Mouse (Mus musculus) cerebral cortex, adult 2 months (tissue): ENCODE results near the gene Nup88.

Source experiments
- WGBS: fragments of 180-500 bp; shearing (Covaris S2); methylation state at CpG from one replicate; pipeline ENCODE4 v1.1.7; 2018; 5-methylcytosine and 5-hydroxymethylcytosine counted together

Gene Nup88

DNA sequence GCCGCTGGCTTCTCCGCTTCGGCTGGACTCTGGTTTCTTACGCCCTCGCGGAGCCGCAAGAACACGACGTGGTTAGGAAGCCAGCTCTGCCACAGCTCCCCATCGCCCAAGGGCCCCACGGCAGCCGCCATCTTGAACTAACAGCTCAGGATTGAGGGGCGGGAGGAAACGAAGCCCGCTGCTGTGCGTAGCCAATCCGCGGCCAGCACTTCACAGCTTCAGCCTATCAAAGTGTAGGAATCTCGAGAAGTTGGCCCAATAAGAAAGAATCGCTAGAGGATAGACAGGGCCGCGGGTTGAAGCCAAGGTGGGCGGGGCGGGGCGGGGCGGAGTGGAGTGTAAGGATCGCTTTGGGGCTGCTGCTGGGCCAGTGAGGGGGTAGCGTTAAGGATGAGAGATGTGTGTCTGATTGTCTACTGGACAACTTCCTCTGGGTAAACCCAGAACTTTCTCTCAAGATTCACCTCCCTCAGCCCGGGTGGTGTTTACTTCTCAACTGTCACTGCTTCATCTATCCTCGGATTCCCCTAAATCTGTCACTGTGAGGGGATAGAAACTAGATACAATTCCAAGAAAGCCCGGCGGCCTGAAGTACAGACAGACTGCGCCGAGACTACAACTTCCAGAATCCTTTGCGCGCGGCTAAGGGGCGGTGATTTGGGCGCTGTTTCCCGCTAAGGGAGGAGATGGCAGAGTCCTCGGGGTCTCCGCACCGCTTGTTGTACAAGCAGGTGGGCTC is at the start of gene Nup88, which contains the start of gene Rpain:
Nup88 (minus strand) TSS at position 153 of the 739 bp plus-strand sequence.
Rpain (plus strand) TSS at position 393 of the 739 bp plus-strand sequence.
- under 1% methylated on average over 43 of the region's 43 CpGs for WGBS

DNA sequence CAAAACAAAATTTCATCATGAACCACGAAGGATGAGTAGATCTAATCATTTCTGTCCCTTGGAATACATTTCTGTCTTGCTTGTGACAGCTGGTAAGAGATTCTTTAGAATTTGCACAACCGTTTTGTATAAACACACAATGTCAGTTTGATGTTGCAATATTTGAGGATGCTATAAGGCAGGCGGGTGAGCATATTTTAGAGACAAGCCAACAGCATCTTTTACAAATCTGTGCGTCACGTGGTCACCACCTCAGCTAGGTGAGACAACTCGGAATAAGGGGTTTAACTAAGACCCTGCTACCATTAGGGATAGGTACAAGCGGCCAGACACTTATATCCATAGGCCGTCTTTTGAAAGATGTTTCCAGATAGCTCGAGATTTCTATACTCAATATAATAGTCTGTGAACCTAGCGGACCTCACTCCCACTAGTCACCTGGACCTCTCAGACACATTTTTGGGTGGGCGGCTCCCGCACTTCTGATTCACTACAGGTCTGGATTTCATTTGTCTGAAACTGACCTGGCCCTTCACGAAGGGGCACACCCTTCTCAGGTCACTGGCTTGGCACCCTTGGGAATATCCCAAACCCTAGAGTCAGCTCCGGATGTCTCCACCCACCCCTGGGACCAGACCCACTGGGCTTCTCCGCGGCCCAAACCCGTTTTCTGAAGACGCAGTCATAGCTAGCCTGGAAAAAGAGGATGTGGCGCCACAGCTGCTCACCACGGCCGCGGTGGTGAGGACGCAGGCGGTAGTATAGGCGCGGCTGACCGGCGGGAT is 48.8 kb upstream of the Nup88 start:
- WGBS: 3% methylated on average over 28 of the region's 28 CpGs

DNA sequence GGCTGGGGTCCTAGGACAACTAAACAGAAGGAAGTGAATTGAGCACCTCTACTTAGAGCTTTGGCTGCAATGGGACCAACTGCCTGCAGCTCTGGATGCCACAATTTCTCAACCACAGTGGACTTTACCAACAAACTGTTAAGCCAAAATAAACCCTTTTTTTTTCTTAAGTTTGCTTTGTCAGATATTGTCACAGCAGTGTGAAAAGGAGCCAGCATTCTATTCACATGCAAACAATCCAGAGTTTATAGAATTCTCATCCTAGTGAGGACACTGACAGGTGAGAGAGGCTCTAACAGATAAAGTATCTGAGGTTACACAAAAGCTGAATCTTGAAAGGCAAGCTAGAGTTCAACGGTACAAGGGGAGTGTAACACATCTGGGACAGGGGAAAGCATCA is 47.3 kb upstream of the Nup88 start:
- WGBS: 84% methylated on average over 1 of the region's 1 CpGs

DNA sequence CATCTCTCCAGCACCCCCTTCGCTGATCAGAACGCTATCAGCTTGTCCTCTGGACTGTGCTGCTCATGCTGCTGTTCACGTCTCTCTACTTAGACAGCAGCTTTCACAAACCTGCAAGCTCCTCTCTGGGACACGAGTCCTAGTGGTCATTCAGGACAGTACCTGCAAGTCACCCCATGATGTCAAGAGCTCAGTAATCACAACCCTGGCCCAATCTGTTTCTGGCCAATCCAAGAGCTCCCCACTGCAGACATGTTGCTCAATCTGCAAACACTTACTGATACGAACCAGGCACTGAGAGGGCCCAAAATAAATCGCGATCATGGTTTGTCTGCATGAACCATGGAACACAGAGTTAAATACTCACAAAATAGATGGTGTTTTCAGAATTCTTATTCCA is 43.0 kb upstream of the Nup88 start:
- 95% methylated on average over 7 of the region's 7 CpGs for WGBS

DNA sequence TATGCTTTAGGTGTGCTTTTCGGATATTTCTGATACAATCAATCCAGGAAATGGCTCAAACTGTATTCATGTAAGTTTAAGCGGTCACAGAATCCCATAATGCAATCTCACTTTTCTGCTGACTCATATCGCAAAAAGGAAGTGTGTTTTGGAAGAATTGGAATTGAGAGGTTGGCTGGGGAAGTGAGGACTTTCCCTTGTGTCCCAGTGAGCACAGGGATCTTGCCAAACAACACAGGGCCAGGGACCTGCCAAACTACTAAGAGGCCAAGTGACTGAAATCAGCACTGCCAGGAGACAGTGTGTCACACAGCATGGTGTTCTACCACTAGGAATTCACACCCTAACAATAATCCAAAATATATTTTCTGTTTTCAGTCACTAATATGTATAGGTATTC is 38.5 kb upstream of the Nup88 start:
- WGBS: 79% methylated on average over 3 of the region's 3 CpGs

DNA sequence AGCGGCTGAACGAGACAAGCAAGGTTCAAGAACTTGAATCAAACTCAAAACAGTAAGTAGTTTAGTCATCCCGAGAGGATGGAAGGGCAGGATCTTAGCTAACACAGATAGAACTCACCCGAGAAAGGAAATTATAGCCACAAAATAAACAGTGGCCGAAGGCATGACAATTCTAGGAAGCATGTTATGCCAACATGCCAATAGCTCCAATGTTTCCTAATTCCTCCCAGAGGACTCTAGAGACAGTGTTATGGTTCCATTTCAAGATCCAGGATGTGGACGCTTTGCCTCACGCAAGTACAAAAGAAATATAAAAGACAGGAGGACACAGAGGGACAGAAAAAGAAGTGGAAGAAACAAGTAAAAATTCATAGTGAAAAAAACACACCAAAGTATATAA is 38.1 kb upstream of the Nup88 start:
- WGBS: 81% methylated on average over 7 of the region's 7 CpGs

DNA sequence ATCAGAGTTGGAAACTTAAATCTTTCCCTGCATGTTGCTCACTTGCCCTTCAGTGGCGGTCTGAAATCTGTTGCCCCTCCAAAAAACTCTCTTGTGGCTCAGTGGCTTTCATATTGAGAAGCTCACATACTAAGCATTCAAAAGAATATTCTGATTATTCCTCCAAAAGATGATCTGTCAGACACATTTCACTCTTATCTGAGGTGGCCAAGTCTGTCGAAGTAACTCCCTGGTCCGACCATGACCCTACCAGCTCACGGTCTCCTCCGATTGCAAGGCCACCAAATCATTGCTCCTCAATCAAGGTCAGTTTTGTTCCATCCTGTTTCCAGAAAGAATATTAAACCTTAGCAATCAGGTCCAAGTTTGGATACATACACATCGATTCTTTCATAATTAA is 37.3 kb upstream of the Nup88 start:
- WGBS: 94% methylated on average over 6 of the region's 6 CpGs

DNA sequence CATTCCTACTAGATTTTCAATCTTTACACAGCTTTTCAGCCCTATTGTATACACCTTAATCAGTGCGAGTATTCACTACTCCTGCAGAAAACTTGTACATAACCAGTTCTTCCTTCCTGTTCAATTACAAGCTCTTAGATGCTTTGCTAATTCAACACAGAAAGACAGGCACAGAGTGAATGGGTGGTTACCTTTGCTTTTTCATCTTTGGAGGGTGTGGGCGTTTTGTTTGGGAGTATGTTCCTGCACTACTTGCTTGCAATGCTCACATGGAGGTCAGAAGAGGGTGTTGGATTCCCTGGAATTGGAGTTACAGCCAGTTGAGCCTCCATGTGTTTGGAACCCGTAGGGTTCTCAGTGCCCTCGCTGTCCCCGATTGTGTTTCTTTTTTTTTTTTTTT is 35.3 kb upstream of the Nup88 start:
- WGBS: 43% methylated on average over 5 of the region's 5 CpGs

DNA sequence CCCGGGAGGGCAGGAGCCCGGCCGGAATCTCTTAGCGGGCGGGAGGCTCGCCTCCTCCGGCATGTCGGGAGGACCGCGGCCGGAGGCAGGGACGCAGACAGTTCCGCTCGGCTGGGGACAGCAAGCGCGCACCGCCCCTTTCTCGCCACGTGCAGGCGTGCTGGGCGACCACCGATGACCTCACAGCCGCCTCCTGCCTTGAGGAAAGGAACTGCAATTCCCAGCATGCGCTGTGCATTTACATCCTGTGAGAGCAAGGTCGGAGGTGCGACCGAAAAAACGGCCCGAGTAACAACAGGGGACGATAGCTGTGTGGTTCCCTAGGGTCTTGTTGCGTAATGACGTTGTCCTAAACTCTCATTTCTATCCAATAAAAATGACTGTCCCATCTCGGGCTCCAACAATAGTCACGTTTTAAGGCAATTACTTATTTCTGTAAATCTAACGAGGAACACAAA is 34.6 kb upstream of the Nup88 start, which contains the start of gene Dhx33:
Dhx33 (minus strand) TSS at position 122 of the 458 bp plus-strand sequence.
- WGBS: under 1% methylated on average over 35 of the region's 35 CpGs

DNA sequence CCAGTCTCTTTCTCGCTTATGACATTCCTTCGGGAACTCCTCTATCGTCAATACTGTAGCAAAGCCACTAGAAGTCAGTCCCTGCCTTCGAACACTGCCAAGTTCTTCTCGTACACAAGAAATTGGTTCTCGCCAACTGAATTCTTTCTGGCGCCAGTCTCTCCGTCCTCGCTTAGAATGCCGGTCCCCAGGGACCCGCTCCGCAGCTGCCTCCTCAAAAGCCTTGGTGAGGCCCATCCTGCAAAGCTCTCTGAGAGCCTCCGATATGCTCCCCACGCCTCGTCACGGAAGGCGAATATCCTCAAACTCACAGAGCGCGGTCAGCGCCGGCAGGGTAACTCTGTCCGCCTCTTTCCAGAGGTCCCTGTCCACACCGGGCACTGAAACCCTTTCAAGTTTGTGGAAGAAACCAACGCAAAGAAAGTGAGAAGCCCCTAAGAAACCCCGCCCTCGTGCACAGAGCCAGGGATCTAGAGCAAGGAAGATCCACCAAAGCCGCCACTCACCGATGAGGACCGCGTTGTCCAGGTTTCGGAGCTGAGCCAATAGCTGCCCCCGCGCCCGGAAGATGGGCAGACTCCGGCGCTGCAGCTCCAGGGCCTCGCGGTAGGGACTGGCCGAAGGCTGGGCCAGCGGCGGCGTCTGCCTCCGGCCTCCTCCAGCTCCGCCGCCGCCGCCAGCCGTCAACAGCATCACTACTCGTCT is 34.0 kb upstream of the Nup88 start:
- under 1% methylated on average over 49 of the region's 49 CpGs for WGBS

DNA sequence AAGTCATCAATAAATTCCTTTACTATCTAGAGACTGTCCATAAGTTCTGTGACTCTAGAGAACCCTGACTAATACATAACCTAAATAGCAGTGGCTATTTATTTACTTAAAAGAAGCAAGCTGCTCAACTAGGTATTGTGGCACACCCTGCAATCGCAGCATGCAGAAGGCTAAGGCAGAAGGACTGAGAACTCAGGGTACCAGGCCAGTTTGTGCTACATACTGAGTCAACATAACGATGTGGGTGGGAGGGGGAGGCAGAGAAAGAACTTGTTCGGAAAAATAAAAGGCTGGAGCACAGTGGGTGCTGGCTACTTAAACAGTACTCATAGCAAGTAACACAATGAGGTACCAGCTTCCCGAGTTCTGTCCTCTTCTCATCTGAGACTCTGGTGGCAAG is 31.4 kb upstream of the Nup88 start:
- 40% methylated on average over 4 of the region's 4 CpGs for WGBS

DNA sequence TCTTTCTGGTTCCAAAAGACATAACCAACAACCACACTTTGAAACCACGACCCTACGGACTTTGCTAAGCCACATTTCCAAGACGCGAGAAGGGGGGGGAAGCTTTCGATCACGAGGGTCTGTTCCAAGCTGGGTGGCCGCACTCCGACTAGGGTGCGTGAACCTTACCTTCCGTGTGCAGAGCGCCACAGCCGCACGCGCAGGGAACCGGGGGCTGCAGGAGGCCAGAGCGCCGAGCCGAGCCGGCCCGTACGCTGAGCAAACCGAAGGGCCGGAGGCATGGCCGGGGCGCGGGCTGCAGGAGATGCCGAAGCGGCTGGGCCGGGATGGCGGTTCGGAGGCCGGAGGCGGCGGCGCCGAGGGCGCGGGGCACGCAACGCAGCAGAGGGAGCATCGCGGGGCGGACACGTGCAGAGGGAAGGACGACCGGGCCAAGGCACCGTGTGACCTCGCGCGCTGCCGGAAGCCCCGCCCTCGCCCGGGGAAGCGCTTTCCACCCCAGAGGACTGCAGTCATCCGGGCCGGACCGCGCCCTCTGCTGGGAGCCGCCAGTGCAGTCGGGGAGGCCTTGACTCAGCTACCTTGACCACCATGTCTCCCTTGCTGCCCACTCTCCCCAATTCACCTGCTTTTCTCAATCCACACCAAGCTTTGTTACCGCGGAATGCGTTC is 12.9 kb upstream of the Nup88 start, which contains the start of gene C1qbp:
C1qbp (minus strand) TSS at position 470 of the 672 bp plus-strand sequence.
- 1% methylated on average over 57 of the region's 64 CpGs for WGBS

DNA sequence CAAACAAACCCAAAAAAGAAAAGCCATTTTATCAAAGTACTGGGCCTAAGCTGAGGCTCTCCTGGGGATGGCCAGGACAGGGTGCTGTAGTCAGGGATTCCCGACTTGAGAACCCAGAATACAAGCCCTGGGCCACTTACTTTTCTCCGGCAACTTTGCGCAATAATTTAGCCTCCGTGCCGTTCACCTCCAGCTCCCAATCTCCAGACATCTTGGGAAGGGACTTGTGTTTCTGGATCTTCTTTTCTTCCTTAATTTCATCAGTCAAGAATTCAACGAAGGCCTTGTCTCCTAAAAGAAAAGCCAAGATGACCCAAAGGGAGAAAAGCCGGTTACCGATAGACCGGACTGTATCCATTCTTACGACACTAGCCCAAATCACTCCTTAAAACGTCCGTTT is 12.3 kb upstream of the Nup88 start:
- 7% methylated on average over 12 of the region's 12 CpGs for WGBS

DNA sequence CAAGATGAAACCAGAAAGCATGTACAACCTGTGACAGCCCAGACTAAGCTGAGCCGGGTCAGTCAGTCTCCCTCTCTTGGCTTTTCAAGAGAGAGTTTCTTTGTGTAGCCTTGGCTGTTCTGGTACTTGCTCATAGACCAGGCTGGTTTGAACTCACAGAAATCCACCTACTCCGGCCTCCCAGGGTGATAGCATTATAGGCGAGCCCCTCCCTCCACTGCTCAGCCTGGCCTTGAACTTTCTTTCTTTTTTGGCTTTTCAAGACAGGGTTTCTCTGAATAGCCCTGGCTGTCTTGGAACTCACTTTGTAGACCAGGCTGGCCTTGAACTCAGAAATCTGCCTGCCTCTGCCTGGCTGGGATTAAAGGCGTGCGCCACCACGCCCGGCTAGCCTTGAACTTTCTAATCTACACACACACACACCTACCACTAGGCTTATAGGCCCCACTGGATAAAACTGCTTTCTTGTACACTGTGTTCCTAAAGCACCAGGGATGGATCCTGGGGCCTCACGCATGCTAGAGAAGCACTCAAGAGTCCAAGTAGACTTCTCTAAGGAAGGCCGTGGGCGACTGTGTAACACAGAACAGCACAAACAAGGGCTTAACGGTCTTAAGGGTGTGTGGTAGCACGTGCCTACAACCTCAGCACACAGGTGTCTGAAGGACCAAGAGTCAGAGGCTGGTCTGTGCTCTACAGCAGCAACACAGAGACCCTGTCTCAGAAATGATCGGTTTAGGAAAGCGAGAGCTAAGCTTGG is 11.2 kb upstream of the Nup88 start:
- WGBS: 86% methylated on average over 14 of the region's 14 CpGs

DNA sequence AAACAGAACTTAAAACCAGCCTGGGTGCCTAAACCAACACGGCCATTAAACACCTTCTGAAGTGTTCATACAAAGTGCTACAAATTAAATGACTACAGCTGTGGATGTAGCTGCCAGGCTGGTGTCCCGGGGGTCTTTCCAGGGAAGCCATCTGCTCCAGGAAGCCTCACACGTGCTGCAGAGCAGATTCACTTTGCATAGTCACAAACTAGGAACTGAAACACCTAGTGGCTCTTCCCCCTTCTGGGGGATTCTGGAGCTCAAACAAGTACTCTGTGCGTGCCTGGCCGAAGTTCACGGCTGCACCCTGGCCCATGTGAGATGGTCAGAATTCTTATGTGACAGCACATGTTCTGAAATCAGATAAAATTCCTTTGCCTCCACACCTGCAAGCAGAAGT is 10.5 kb upstream of the Nup88 start:
- WGBS: 72% methylated on average over 6 of the region's 6 CpGs

DNA sequence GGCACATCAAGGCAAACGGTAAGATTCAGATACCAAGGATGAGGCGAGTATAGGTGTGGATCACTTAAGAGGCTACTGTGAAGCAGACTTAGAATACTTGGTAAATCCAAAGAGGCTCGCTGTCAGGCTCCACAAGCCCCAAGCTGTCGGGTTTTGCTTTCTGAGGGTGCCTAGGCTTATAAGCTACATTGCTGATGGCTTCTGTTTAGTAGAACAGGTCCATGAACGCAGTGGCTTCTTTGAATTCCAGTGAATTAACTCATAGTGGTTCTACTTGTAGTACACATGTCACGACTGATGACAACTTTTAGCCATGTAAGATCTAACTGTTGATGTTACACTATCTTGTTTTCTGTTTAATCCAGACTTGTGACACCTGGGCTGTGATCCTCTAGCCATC is 7.5 kb upstream of the Nup88 start:
- 86% methylated on average over 6 of the region's 6 CpGs for WGBS

DNA sequence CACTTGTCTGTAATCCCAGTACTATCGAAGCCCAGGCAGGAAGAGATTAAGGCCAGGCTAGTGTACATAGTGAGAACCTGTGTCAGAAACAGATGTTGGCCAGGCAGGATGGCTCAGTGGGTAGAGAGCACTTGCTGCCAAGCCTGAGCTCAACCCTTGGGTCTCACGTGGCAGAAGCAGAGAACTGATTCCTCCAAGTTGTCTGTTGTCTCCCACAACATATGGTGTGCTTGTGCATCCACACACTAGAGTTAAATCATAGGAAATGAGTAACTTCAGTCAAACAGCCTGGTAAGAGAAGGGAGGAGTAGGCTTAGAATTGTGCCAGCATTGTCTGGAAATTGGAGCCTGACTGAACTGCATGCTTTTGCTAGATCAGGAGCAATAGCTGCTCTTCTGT is 5.4 kb upstream of the Nup88 start:
- 54% methylated on average over 2 of the region's 2 CpGs for WGBS

DNA sequence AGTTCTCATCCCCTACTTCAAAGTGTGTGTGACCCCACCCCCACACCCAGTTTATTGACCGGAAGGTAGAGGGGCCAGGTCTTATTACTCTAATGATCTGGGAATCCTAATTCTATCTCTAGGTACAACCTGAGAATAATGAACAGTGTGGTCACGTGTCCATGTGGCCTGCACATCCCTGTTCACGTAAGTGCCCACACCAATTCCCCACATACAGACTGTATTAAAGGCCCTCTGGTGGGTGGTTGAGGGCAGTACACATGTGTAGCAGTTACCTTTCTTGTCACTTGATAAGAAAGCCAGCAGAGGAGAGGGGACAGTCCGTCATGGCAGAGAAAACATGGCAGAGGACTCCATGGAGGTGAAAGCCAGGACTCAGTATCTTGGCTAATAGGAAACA is 4.2 kb upstream of the Nup88 start:
- WGBS: 75% methylated on average over 4 of the region's 4 CpGs

DNA sequence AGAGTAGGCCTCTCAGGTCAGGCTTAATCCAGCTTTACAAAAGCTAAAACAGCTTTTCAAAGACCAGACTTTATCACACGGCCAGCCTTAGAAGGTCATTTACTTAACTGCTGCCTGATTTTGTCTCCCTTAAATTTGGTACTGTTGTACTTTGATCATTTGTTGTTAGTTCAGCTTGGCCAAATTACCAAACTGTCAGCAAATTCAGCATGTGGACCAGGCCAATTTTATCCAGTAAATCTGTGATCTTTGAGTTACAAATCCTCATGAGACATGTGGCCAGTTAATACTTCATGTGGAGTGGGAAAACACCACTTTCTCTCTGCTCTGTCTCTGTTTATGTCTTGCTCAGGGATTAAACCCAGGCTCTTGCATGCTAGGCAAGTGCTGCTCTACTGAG is 2.8 kb upstream of the Nup88 start:
- 65% methylated on average over 1 of the region's 1 CpGs for WGBS

DNA sequence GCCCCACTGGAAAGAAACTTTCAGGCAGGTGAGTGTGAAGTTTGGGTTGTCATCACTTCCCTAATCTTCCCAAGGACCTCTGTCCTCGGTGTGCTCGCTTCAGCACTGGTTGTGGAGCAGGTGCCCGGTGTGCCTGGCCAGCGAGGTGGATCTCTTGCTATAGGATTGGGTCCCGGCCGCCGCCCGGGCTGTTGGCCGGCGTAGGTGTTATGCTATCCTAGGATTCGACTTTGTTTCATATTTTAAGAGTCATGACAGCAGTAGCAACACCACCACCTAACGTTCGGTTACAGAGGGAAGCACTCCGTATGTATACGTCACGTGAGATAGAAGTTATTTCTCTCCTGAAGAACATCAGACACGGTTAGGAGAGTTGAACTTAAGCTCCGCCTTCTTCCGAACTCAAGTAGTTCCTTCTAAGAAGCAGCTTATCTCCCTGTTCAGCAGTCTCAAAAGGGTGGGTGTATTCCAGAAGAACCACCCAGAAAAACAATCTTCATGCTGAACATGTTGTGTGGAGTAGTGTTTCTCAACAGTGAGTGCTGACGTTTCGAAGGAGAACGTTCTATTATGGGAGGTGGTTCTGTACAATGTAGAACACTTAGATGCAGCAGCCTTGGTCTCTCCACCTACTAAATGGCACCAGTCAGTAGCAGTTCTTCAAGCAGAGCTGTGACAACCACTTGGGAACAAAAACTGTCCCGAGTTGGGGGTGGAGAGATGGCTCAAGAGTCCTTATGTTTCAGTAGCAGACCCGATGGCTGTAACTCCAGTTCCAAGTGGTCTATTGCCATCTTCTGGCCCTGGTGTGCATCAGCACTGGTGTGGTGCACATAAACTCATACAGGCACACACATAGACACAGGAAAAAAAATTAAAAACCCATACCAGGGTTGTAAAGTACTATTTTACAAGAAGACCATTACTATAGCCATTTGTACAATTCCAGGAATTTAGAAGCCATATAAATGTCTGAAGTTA is 1.1 kb upstream of the Nup88 start:
- WGBS: 11% methylated on average over 24 of the region's 24 CpGs
